ENCODE assay signal across 15 mouse cellular contexts in genomic region chr2:116605869-116606268, GRCm38 (mm10).
"Had no signal": no experiment of that assay in that cellular context is flagged by ENCODE, and none has a peak within 500 bp of the region (broad histone marks: within the 10 kb centered on the region; RNA-seq: fewer than 3 reads in every experiment).

No protein-coding gene starts in this region.

- H3K4me1 ChIP-seq: limb, embryonic 10.5 days; limb, embryonic 13.5 days; liver, embryonic 13.5 days; midbrain, embryonic 12.5 days; neural tube, embryonic 12.5 days; neural tube, embryonic 15.5 days had no signal

- H3K36me3 ChIP-seq: limb, embryonic 10.5 days; limb, embryonic 13.5 days; liver, embryonic 13.5 days; midbrain, embryonic 12.5 days; neural tube, embryonic 12.5 days; neural tube, embryonic 15.5 days had no signal

- H3K4me3 ChIP-seq: limb, embryonic 10.5 days; limb, embryonic 13.5 days; liver, embryonic 13.5 days; midbrain, embryonic 12.5 days; neural tube, embryonic 12.5 days; neural tube, embryonic 15.5 days had no signal

- H3K27me3 ChIP-seq: limb, embryonic 13.5 days; liver, embryonic 13.5 days; midbrain, embryonic 12.5 days; neural tube, embryonic 12.5 days; neural tube, embryonic 15.5 days had no signal

- H3K27ac ChIP-seq: limb, embryonic 10.5 days; limb, embryonic 13.5 days; liver, embryonic 13.5 days; midbrain, embryonic 12.5 days; neural tube, embryonic 12.5 days; neural tube, embryonic 15.5 days had no signal

- DNase-seq: kidney, adult 18-20 months; kidney, adult 9 months; kidney, postnatal 14 days; kidney, postnatal 4 days; liver, embryonic 13.5 days; lung, adult 2 months; lung, postnatal 14 days; lung, postnatal 4 days; thymus, adult 18-20 months; thymus, postnatal 36 days had no signal

- H3K9me3 ChIP-seq: limb, embryonic 10.5 days; limb, embryonic 13.5 days; liver, embryonic 13.5 days; midbrain, embryonic 12.5 days; neural tube, embryonic 12.5 days; neural tube, embryonic 15.5 days had no signal

- H3K4me2 ChIP-seq: limb, embryonic 13.5 days; liver, embryonic 13.5 days; midbrain, embryonic 12.5 days; neural tube, embryonic 12.5 days; neural tube, embryonic 15.5 days had no signal

- H3K9ac ChIP-seq: limb, embryonic 13.5 days; liver, embryonic 13.5 days; midbrain, embryonic 12.5 days; neural tube, embryonic 12.5 days; neural tube, embryonic 15.5 days had no signal
